Mouse (Mus musculus): Measurements from ENCODE around the gene Bmt2. TPM values are rescaled to one million over a fixed set of nuclear protein-coding genes. Genes with fewer than 3 reads are reported as not detected.

Gene Bmt2
- total and polyA plus RNA-seq, 3 experiments, result 2.0 to 40.5 (median 28.3) TPM

- no peaks in the 10 kb centered on the region for H3K27me3 ChIP-seq (ENCODE audit: insufficient read depth, low read length)
- DNase-seq (ENCODE audit: low spot score), result no peak
- peaks cover 35% of the 10 kb centered on the region for H3K4me1 ChIP-seq (ENCODE audit: insufficient read depth, low read depth, low read length)
- ATAC-seq (ENCODE audit: extremely low read depth, insufficient number of reproducible peaks, low FRiP score, poor library complexity, severe bottlenecking), result no peak
- H3K36me3 ChIP-seq (replicated peaks), result peaks cover 10% of the 10 kb centered on the region
- TF ChIP-seq TAL1 (conservative IDR thresholded peaks at IDR 0.05; ENCODE audit: low read depth, low read length), result no peak
- no peak for TF ChIP-seq POLR2AphosphoS5 (IDR thresholded peaks at IDR 0.05; ENCODE audit: insufficient replicate concordance, low read depth, low read length)
- TF ChIP-seq CTCF (IDR thresholded peaks at IDR 0.05; ENCODE audit: low read depth, low read length), result no peak
- no peak for TF ChIP-seq GATA1 (IDR thresholded peaks at IDR 0.05; ENCODE audit: borderline replicate concordance, low read length)
- no peak for TF ChIP-seq GATA2 (IDR thresholded peaks at IDR 0.05; ENCODE audit: borderline replicate concordance, low read depth, low read length)
- H3K4me3 ChIP-seq (ENCODE audit: low read depth, low read length), result no peak overlapping the region
- H3K9me3 ChIP-seq (replicated peaks), result no peaks in the 10 kb centered on the region
Measured at GRCm38 (mm10) chr6:13609353-13610140, 68.2 kb downstream of the Bmt2 start.

- DNase-seq (ENCODE audit: low spot score) (peak; percentile 85), ATAC-seq (ENCODE audit: extremely low read depth, insufficient number of reproducible peaks, low FRiP score, poor library complexity, severe bottlenecking) (peak; percentile 69)
- Histone ChIP-seq H3K27me3 (ENCODE audit: insufficient read depth, low read length) (no peaks in the 10 kb centered on the region), H3K36me3 (replicated peaks) (peaks cover 17% of the 10 kb centered on the region), H3K4me1 (ENCODE audit: insufficient read depth, low read depth, low read length) (peaks cover 35% of the 10 kb centered on the region), H3K9me3 (replicated peaks) (no peaks in the 10 kb centered on the region), H3K4me3 (ENCODE audit: low read depth, low read length) (peak within 1 kb of the TSS; percentile 90)
- TF ChIP-seq GATA2 (IDR thresholded peaks at IDR 0.05; ENCODE audit: borderline replicate concordance, low read depth, low read length), result no peak
- TF ChIP-seq CTCF (IDR thresholded peaks at IDR 0.05; ENCODE audit: low read depth, low read length), result no peak
- no peak for TF ChIP-seq POLR2AphosphoS5 (IDR thresholded peaks at IDR 0.05; ENCODE audit: insufficient replicate concordance, low read depth, low read length)
- TF ChIP-seq GATA1 (IDR thresholded peaks at IDR 0.05; ENCODE audit: borderline replicate concordance, low read length), result no peak
- TF ChIP-seq TAL1 (conservative IDR thresholded peaks at IDR 0.05; ENCODE audit: low read depth, low read length), result no peak
Measured at GRCm38 (mm10) chr6:13607621-13608493, 69.9 kb downstream of the Bmt2 start, which contains the start of gene Tmem168. Gene Tmem168 (minus strand): TSS chr6:13608100.

- Histone ChIP-seq H3K9me3 (replicated peaks) (no peaks in the 10 kb centered on the region), H3K27me3 (ENCODE audit: insufficient read depth, low read length) (no peaks in the 10 kb centered on the region), H3K4me1 (ENCODE audit: insufficient read depth, low read depth, low read length) (peaks cover 35% of the 10 kb centered on the region), H3K36me3 (replicated peaks) (peaks cover 25% of the 10 kb centered on the region), H3K4me3 (ENCODE audit: low read depth, low read length) (peak overlapping the region; percentile 90)
- TF ChIP-seq TAL1 (conservative IDR thresholded peaks at IDR 0.05; ENCODE audit: low read depth, low read length) (no peak), CTCF (IDR thresholded peaks at IDR 0.05; ENCODE audit: low read depth, low read length) (no peak), GATA2 (IDR thresholded peaks at IDR 0.05; ENCODE audit: borderline replicate concordance, low read depth, low read length) (no peak), GATA1 (IDR thresholded peaks at IDR 0.05; ENCODE audit: borderline replicate concordance, low read length) (no peak), POLR2AphosphoS5 (IDR thresholded peaks at IDR 0.05; ENCODE audit: insufficient replicate concordance, low read depth, low read length) (no peak)
- ATAC-seq (ENCODE audit: extremely low read depth, insufficient number of reproducible peaks, low FRiP score, poor library complexity, severe bottlenecking) (no peak), DNase-seq (ENCODE audit: low spot score) (no peak)
Measured at GRCm38 (mm10) chr6:13606921-13607620, 70.7 kb downstream of the Bmt2 start.

GRCm38 (mm10) chr6:13606394-13606793 lies 71.4 kb downstream of the Bmt2 start:
- DNase-seq (ENCODE audit: low spot score) (no peak), ATAC-seq (ENCODE audit: extremely low read depth, insufficient number of reproducible peaks, low FRiP score, poor library complexity, severe bottlenecking) (no peak)
- Histone ChIP-seq H3K9me3 (replicated peaks) (no peaks in the 10 kb centered on the region), H3K27me3 (ENCODE audit: insufficient read depth, low read length) (no peaks in the 10 kb centered on the region), H3K4me1 (ENCODE audit: insufficient read depth, low read depth, low read length) (peaks cover 39% of the 10 kb centered on the region), H3K4me3 (ENCODE audit: low read depth, low read length) (peak overlapping the region; percentile 90; the same call in 1 of the 2 replicates), H3K36me3 (replicated peaks) (peaks cover 32% of the 10 kb centered on the region)
- TF ChIP-seq TAL1 (conservative IDR thresholded peaks at IDR 0.05; ENCODE audit: low read depth, low read length), result no peak
- no peak for TF ChIP-seq GATA2 (IDR thresholded peaks at IDR 0.05; ENCODE audit: borderline replicate concordance, low read depth, low read length)
- no peak for TF ChIP-seq CTCF (IDR thresholded peaks at IDR 0.05; ENCODE audit: low read depth, low read length)
- no peak for TF ChIP-seq POLR2AphosphoS5 (IDR thresholded peaks at IDR 0.05; ENCODE audit: insufficient replicate concordance, low read depth, low read length)
- TF ChIP-seq GATA1 (IDR thresholded peaks at IDR 0.05; ENCODE audit: borderline replicate concordance, low read length), result no peak

GRCm38 (mm10) chr6:13603134-13603533 lies 74.6 kb downstream of the Bmt2 start:
- TF ChIP-seq GATA1 (IDR thresholded peaks at IDR 0.05; ENCODE audit: borderline replicate concordance, low read length) (no peak), GATA2 (IDR thresholded peaks at IDR 0.05; ENCODE audit: borderline replicate concordance, low read depth, low read length) (no peak), TAL1 (conservative IDR thresholded peaks at IDR 0.05; ENCODE audit: low read depth, low read length) (no peak), CTCF (IDR thresholded peaks at IDR 0.05; ENCODE audit: low read depth, low read length) (no peak), POLR2AphosphoS5 (IDR thresholded peaks at IDR 0.05; ENCODE audit: insufficient replicate concordance, low read depth, low read length) (no peak)
- ATAC-seq (ENCODE audit: extremely low read depth, insufficient number of reproducible peaks, low FRiP score, poor library complexity, severe bottlenecking), result no peak
- DNase-seq (ENCODE audit: low spot score), result no peak
- Histone ChIP-seq H3K9me3 (replicated peaks) (no peaks in the 10 kb centered on the region), H3K4me3 (ENCODE audit: low read depth, low read length) (no peak overlapping the region), H3K4me1 (ENCODE audit: insufficient read depth, low read depth, low read length) (peaks cover 15% of the 10 kb centered on the region), H3K36me3 (replicated peaks) (peaks cover 45% of the 10 kb centered on the region), H3K27me3 (ENCODE audit: insufficient read depth, low read length) (no peaks in the 10 kb centered on the region)
